Mouse (Mus musculus) hindbrain, embryonic 14.5 days (tissue): ENCODE results near the gene Pitx2. TPM values are rescaled to one million over a fixed set of nuclear protein-coding genes. Genes with fewer than 3 reads are reported as not detected.

ENCODE experiments used
- ATAC-seq: fragments of 200-750 bp; cut with Nextera tagmentation; 2 replicates; pipeline ENCODE4 v1.8.0; 2017; ENCODE audit warnings: moderate number of reproducible peaks, mild to moderate bottlenecking, moderate TSS enrichment, moderate library complexity; ENCODE audit not compliant: low FRiP score
- DNase-seq: peaks from one replicate; pipeline ENCODE4 v3.0.0-alpha.2; 2015; ENCODE audit warnings: low spot score
- H3K27ac ChIP-seq: fragments of 300-500 bp; sonication (generic); 2 replicates; pipeline ENCODE4 v1.5.1; 2014; ENCODE audit warnings: mild to moderate bottlenecking, moderate library complexity
- H3K27me3 ChIP-seq: fragments of 300-500 bp; sonication (generic); 2 replicates; pipeline ENCODE4 v1.6.1; 2014; ENCODE audit warnings: mild to moderate bottlenecking, low read length, mixed read lengths; ENCODE audit not compliant: control insufficient read depth, insufficient read depth
- H3K36me3 ChIP-seq: fragments of 300-500 bp; sonication (generic); replicated peaks from 2 replicates; pipeline ENCODE4 v1.6.1; 2014; ENCODE audit not compliant: control insufficient read depth, insufficient read depth
- H3K4me1 ChIP-seq: fragments of 300-500 bp; sonication (generic); replicated peaks from 2 replicates; pipeline ENCODE4 v1.6.1; 2014; ENCODE audit warnings: antibody characterized with exemption, low read length, mixed read lengths; ENCODE audit not compliant: control insufficient read depth, insufficient read depth
- H3K4me2 ChIP-seq: fragments of 300-500 bp; sonication (generic); replicated peaks from 2 replicates; pipeline ENCODE4 v1.6.1; 2014; ENCODE audit warnings: mild to moderate bottlenecking, moderate library complexity
- H3K4me3 ChIP-seq: fragments of 300-500 bp; sonication (generic); replicated peaks from 2 replicates; pipeline ENCODE4 v1.5.1; 2014; ENCODE audit warnings: mild to moderate bottlenecking, low read length
- H3K9ac ChIP-seq: fragments of 300-500 bp; sonication (generic); 2 replicates; pipeline ENCODE4 v1.6.1; 2014
- H3K9me3 ChIP-seq: fragments of 300-500 bp; sonication (generic); 2 replicates; pipeline ENCODE4 v1.6.1; 2016; ENCODE audit warnings: low read length; ENCODE audit not compliant: control insufficient read depth
- WGBS: fragments of 180-500 bp; shearing (Covaris S2); extraction: QIAGEN DNeasy Blood & Tissue Kit; methylation state at CpG from one replicate; pipeline ENCODE4 v1.1.7; 2014; 5-methylcytosine and 5-hydroxymethylcytosine counted together
- polyA plus RNA-seq: library from polyadenylated mRNA; unstranded; fragments of >200 nt; fragmentation: Nextera tagmentation; extraction: Ambion mirVana; gene quantifications from 2 replicates; pipeline ENCODE4 v1.2.1, GENCODE M21; 2014

The Pitx2 gene
- polyA plus RNA-seq, 1 experiment from 2014 or later: 1.3 TPM

- 0% methylated on average over 31 of the region's 31 CpGs for WGBS
- ATAC-seq (no peak), DNase-seq (peak; percentile 24)
- Histone ChIP-seq H3K9me3 (no peaks in the 10 kb centered on the region), H3K27ac (no peak overlapping the region), H3K36me3 (no peaks in the 10 kb centered on the region), H3K27me3 (peaks cover 93% of the 10 kb centered on the region), H3K9ac (no peak overlapping the region), H3K4me3 (peak overlapping the region; percentile 26), H3K4me1 (no peaks in the 10 kb centered on the region), H3K4me2 (peak overlapping the region; percentile 53)
Measured at GRCm38 (mm10) chr3:129214666-129215161, 15.0 kb downstream of the Pitx2 start.

GRCm38 (mm10) chr3:129215241-129215750, 15.6 kb downstream of the Pitx2 start:
- peak overlapping the region; percentile 13; the same call in 1 of the 2 replicates for H3K4me3 ChIP-seq
- no peaks in the 10 kb centered on the region for H3K9me3 ChIP-seq
- no peaks in the 10 kb centered on the region for H3K4me1 ChIP-seq
- no peaks in the 10 kb centered on the region for H3K36me3 ChIP-seq
- no peak overlapping the region for H3K27ac ChIP-seq
- DNase-seq (no peak), ATAC-seq (no peak)
- no peak overlapping the region for H3K9ac ChIP-seq
- peaks cover 93% of the 10 kb centered on the region for H3K27me3 ChIP-seq
- H3K4me2 ChIP-seq: peak overlapping the region; percentile 17; the same call in 1 of the 2 replicates
- under 1% methylated on average over 26 of the region's 26 CpGs for WGBS

- no peak overlapping the region for H3K27ac ChIP-seq
- no peak for ATAC-seq
- no peak overlapping the region for H3K9ac ChIP-seq
- no peaks in the 10 kb centered on the region for H3K4me1 ChIP-seq
- WGBS: under 1% methylated on average over 35 of the region's 35 CpGs
- H3K27me3 ChIP-seq: peaks cover 91% of the 10 kb centered on the region
- H3K36me3 ChIP-seq: no peaks in the 10 kb centered on the region
- peak overlapping the region; percentile 17; the same call in 1 of the 2 replicates for H3K4me2 ChIP-seq
- H3K4me3 ChIP-seq: peak overlapping the region; percentile 13; the same call in 1 of the 2 replicates
- peak; percentile 39 for DNase-seq
- no peaks in the 10 kb centered on the region for H3K9me3 ChIP-seq
Measured at GRCm38 (mm10) chr3:129215751-129216331, 16.2 kb downstream of the Pitx2 start.

- Histone ChIP-seq H3K9me3 (no peaks in the 10 kb centered on the region), H3K9ac (no peak overlapping the region), H3K36me3 (no peaks in the 10 kb centered on the region), H3K4me1 (no peaks in the 10 kb centered on the region), H3K4me3 (no peak overlapping the region), H3K27me3 (peaks cover 91% of the 10 kb centered on the region), H3K4me2 (no peak overlapping the region), H3K27ac (no peak overlapping the region)
- no peak for ATAC-seq
- under 1% methylated on average over 9 of the region's 9 CpGs for WGBS
- DNase-seq: peak; percentile 44
Measured at GRCm38 (mm10) chr3:129216491-129216890, 16.8 kb downstream of the Pitx2 start.

- peak; percentile 25 for DNase-seq
- Histone ChIP-seq H3K4me3 (no peak overlapping the region), H3K27me3 (peaks cover 91% of the 10 kb centered on the region), H3K9me3 (no peaks in the 10 kb centered on the region), H3K9ac (no peak overlapping the region), H3K4me2 (no peak overlapping the region), H3K27ac (no peak overlapping the region), H3K4me1 (no peaks in the 10 kb centered on the region), H3K36me3 (no peaks in the 10 kb centered on the region)
- WGBS: under 1% methylated on average over 34 of the region's 34 CpGs
- no peak for ATAC-seq
Measured at GRCm38 (mm10) chr3:129216911-129217561, 17.4 kb downstream of the Pitx2 start.

GRCm38 (mm10) chr3:129217862-129218370, 18.2 kb downstream of the Pitx2 start:
- Histone ChIP-seq H3K4me2 (no peak overlapping the region), H3K4me3 (no peak overlapping the region), H3K27me3 (peaks cover 91% of the 10 kb centered on the region), H3K4me1 (no peaks in the 10 kb centered on the region), H3K36me3 (no peaks in the 10 kb centered on the region), H3K9me3 (no peaks in the 10 kb centered on the region), H3K9ac (no peak overlapping the region), H3K27ac (no peak overlapping the region)
- DNase-seq (no peak), ATAC-seq (no peak)
- 2% methylated on average over 12 of the region's 12 CpGs for WGBS

- WGBS: under 1% methylated on average over 41 of the region's 41 CpGs
- no peak overlapping the region for H3K27ac ChIP-seq
- no peaks in the 10 kb centered on the region for H3K4me1 ChIP-seq
- H3K9me3 ChIP-seq: no peaks in the 10 kb centered on the region
- ATAC-seq (no peak), DNase-seq (peak; percentile 28)
- no peak overlapping the region for H3K4me2 ChIP-seq
- H3K27me3 ChIP-seq: peaks cover 91% of the 10 kb centered on the region
- H3K36me3 ChIP-seq: no peaks in the 10 kb centered on the region
- no peak overlapping the region for H3K4me3 ChIP-seq
- no peak overlapping the region for H3K9ac ChIP-seq
Measured at GRCm38 (mm10) chr3:129218371-129218921, 18.8 kb downstream of the Pitx2 start.

- Histone ChIP-seq H3K4me1 (no peaks in the 10 kb centered on the region), H3K4me3 (no peak overlapping the region), H3K9me3 (no peaks in the 10 kb centered on the region), H3K4me2 (no peak overlapping the region), H3K9ac (no peak overlapping the region), H3K36me3 (no peaks in the 10 kb centered on the region), H3K27me3 (peaks cover 92% of the 10 kb centered on the region), H3K27ac (no peak overlapping the region)
- DNase-seq: peak; percentile 35
- no peak for ATAC-seq
- WGBS: under 1% methylated on average over 7 of the region's 7 CpGs
Measured at GRCm38 (mm10) chr3:129220086-129220670, 20.5 kb downstream of the Pitx2 start.
